Mouse (Mus musculus): Measurements from ENCODE around the gene Dbr1. TPM values are rescaled to one million over a fixed set of nuclear protein-coding genes. Genes with fewer than 3 reads are reported as not detected.

The Dbr1 gene
- 49.7 and 52.6 TPM in 2 replicates for polyA plus RNA-seq (2016; fragmentation: Nextera tagmentation; extraction: Ambion mirVana)

DNA sequence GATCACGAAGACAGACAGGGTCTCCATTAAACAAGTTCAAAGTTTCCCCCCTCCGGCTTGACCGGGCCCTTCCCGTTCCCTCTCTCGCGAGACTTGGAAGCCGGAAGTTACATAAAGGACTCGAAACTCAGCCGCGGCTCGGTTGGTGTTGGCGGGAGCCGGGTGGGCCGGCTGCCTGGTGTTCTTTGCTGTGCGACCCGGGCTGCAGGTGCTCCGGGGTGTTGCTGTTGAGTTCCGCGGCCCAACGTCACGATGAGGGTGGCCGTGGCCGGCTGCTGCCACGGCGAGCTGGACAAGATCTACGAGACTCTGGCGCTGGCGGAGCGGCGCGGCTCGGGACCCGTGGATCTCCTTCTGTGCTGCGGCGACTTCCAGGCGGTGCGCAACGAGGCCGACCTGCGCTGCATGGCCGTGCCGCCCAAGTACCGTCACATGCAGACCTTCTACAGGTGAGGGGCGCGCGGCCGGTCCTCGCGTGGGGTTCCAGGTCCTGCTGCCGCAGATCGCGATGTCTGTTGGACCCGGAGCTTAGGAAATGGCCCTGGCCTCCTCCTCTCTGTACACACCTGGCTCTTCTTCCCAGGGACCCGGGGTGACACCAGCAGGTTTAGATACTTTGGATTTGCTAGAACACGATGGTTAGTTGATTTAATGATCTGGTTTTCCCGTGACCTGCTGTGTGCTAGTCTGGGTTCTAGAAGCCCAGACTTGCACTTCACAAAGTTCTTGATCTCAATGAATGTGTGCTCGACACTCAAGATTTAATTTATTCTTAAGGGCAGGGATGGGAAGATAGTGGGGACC, at the start of gene Dbr1:
Gene Dbr1, plus strand, starts transcription at position 123 of the 804 bp plus-strand sequence.
- peaks cover 30% of the 10 kb centered on the region for H3K36me3 ChIP-seq (replicated peaks)
- peaks cover 12% of the 10 kb centered on the region for H3K4me1 ChIP-seq
- under 1% methylated on average over 57 of the region's 57 CpGs for WGBS
- peak within 1 kb of the TSS; percentile 72 for H3K4me3 ChIP-seq
- H3K27me3 ChIP-seq (ENCODE audit: poor library complexity, severe bottlenecking) = peaks cover 14% of the 10 kb centered on the region
- peak; percentile 90 for DNase-seq (ENCODE audit: extremely low spot score, low spot score)
- peak within 1 kb of the TSS; percentile 94 for H3K27ac ChIP-seq
- no peaks in the 10 kb centered on the region for H3K9me3 ChIP-seq

DNA sequence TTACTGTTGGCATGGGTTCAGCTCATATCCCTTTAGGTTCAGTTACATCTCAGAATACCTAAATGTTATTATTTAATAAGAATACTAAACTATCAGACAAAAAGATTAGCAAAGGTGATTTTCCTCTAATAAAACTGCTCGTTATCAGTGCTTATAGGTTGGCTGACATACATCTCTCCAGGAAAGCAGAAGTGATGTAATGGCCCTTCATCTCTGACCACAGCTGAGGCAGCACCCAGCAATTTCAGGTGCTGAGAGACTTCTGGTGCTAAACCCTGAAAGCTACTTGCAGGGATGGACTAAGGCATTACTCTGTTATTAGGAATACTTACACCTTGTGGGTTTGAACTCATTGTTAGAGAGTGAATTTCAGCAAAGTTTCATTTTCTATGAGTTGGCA, 43.7 kb upstream of the Dbr1 start:
- Histone ChIP-seq H3K4me1 (no peaks in the 10 kb centered on the region), H3K4me3 (no peak overlapping the region), H3K27ac (no peak overlapping the region), H3K9me3 (no peaks in the 10 kb centered on the region), H3K27me3 (ENCODE audit: poor library complexity, severe bottlenecking) (no peaks in the 10 kb centered on the region), H3K36me3 (replicated peaks) (peaks cover 84% of the 10 kb centered on the region)
- 96% methylated on average over 1 of the region's 1 CpGs for WGBS
- DNase-seq (ENCODE audit: extremely low spot score, low spot score) = no peak

DNA sequence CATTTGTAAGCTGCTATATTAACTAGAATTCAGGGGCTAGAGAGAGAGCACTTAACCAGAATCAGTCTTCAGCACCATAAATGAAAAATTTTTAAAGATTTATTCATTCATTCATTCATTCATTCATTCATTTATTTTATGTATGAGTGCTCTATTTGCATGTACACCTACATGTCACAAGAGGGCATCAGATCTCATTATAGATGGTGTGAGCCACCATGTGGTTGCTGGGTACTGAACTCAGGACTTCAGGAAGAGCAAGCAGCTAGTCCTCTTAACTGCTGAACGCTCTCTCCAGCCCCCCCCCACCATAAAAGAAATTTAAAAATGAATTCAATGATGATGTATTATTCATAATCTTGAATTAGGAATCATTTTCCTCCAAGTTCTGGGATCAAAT, 29.3 kb upstream of the Dbr1 start:
- H3K36me3 ChIP-seq (replicated peaks) = peaks cover 13% of the 10 kb centered on the region
- 93% methylated on average over 1 of the region's 1 CpGs for WGBS
- no peaks in the 10 kb centered on the region for H3K9me3 ChIP-seq
- H3K4me1 ChIP-seq = no peaks in the 10 kb centered on the region
- no peak overlapping the region for H3K4me3 ChIP-seq
- no peak for DNase-seq (ENCODE audit: extremely low spot score, low spot score)
- H3K27ac ChIP-seq = no peak overlapping the region
- no peaks in the 10 kb centered on the region for H3K27me3 ChIP-seq (ENCODE audit: poor library complexity, severe bottlenecking)

DNA sequence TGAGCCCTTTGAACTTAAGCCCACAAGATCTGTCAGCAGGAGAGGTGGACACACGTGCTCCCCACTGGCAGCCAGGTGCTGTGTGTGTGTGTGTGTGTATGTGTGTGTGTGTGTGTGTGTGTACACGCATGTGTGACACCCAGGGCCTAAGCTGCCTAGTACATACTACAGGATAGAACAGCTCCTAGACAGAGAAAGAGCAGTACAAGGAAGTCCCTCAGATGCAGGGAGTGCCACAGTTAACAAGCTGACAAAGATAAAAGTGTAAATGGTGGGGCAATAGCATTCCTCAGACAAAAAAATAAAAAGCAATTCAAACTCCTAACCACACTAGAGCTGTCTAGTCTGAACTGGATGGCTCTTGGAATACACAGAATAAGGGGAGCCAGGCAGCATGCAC, 23.5 kb upstream of the Dbr1 start:
- WGBS = 89% methylated on average over 2 of the region's 2 CpGs
- H3K36me3 ChIP-seq (replicated peaks) = peaks cover 13% of the 10 kb centered on the region
- no peak overlapping the region for H3K4me3 ChIP-seq
- no peaks in the 10 kb centered on the region for H3K9me3 ChIP-seq
- no peaks in the 10 kb centered on the region for H3K4me1 ChIP-seq
- no peaks in the 10 kb centered on the region for H3K27me3 ChIP-seq (ENCODE audit: poor library complexity, severe bottlenecking)
- no peak overlapping the region for H3K27ac ChIP-seq
- DNase-seq (ENCODE audit: extremely low spot score, low spot score) = no peak

DNA sequence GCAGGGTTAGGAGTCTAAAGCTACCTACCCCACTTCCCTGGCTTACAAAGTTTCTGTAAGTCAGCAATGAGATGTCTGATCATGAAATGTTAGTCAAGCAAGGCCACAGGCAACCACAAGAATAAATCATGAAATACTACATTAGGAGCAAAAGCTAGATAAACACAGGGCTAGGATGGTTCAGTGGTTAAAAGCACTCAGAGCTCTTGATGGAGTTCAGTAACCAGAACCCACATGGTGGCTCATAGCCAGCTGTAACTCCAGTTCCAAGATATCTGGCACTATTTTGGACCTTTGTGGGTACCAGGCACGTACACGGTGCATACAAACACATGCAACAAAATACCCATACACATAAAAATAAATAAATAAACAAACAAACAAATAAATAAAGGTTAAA, 22.6 kb upstream of the Dbr1 start:
- H3K27ac ChIP-seq = no peak overlapping the region
- 97% methylated on average over 2 of the region's 2 CpGs for WGBS
- H3K4me1 ChIP-seq = no peaks in the 10 kb centered on the region
- no peak overlapping the region for H3K4me3 ChIP-seq
- no peak for DNase-seq (ENCODE audit: extremely low spot score, low spot score)
- no peaks in the 10 kb centered on the region for H3K27me3 ChIP-seq (ENCODE audit: poor library complexity, severe bottlenecking)
- no peaks in the 10 kb centered on the region for H3K9me3 ChIP-seq
- H3K36me3 ChIP-seq (replicated peaks) = peaks cover 13% of the 10 kb centered on the region

DNA sequence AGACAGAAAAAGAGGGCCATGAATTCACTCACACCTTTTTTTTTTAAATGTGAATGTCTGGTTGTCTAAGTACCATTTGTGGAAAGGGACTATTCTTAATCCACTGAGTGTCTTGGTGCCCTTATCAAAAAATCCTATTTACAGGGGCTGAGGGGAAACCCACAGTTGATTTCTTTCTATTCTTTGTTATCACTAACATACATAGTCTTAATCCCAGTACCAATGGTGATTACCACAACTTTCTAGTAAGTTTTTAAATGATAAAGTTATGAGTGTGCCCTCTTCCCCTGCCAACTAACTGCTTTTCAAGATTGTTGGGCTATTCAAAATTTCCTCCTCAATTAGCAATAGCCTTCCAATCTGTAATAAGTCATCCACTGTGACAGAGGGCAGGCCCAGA, 21.5 kb upstream of the Dbr1 start:
- H3K4me3 ChIP-seq = no peak overlapping the region
- H3K36me3 ChIP-seq (replicated peaks) = peaks cover 13% of the 10 kb centered on the region
- no peaks in the 10 kb centered on the region for H3K9me3 ChIP-seq
- no peak overlapping the region for H3K27ac ChIP-seq
- H3K4me1 ChIP-seq = no peaks in the 10 kb centered on the region
- DNase-seq (ENCODE audit: extremely low spot score, low spot score) = no peak
- H3K27me3 ChIP-seq (ENCODE audit: poor library complexity, severe bottlenecking) = no peaks in the 10 kb centered on the region

DNA sequence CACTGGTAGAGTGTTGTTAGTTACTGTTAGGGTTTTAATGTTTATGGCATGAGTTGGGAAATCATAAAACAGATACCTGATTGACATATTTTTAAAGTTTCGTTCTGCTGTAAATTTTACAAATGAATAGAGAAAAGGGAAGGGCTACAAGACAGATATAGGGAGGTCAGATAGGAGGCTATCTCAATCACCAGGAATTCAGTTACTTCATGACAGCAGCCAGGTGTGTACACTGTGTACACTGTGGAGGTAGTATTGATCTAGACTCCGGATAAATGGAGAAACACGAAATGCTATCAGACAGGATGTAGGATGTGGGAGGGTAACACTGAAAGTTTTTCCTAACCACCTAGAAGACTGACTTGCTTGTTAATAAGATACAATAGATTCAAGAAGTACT, 20.3 kb upstream of the Dbr1 start:
- no peak overlapping the region for H3K4me3 ChIP-seq
- H3K9me3 ChIP-seq = no peaks in the 10 kb centered on the region
- H3K36me3 ChIP-seq (replicated peaks) = peaks cover 6% of the 10 kb centered on the region
- H3K27me3 ChIP-seq (ENCODE audit: poor library complexity, severe bottlenecking) = no peaks in the 10 kb centered on the region
- 92% methylated on average over 3 of the region's 3 CpGs for WGBS
- H3K27ac ChIP-seq = no peak overlapping the region
- DNase-seq (ENCODE audit: extremely low spot score, low spot score) = no peak
- H3K4me1 ChIP-seq = no peaks in the 10 kb centered on the region

DNA sequence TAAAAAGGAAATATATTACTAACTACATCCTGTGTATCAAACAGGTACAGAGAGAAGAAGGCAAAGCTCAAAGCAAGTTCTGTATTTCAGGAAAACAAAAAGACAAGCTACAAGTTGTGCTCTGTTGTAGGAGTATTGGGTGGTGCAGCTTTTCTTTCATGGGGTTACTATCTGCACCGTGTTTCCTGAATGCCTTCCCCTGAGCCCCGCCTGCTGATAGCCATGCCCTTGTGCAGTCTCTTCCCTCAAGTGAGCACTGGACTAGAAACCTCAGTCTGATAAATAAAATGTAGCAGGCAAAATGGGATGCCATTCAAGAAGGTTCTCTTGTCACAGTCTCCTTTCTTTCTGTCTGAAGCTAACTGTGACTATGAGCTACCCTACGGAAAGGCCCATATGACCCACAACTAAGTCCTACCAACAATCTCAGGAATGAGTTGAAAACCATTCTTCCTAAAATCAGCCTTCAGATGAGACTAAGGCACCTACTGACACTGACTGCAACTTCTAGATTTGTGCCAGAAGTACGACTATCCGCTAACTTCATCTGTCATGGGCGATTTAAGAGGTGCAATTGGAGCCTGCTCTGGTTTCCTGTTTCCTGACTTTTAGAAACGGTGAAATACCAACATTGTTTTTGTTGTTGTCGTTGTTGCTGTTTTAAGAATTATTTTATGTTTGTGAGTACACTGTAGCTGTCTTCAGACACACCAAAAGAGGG, 17.9 kb upstream of the Dbr1 start:
- Histone ChIP-seq H3K4me1 (no peaks in the 10 kb centered on the region), H3K9me3 (no peaks in the 10 kb centered on the region), H3K27ac (no peak overlapping the region), H3K27me3 (ENCODE audit: poor library complexity, severe bottlenecking) (no peaks in the 10 kb centered on the region), H3K4me3 (no peak overlapping the region), H3K36me3 (replicated peaks) (no peaks in the 10 kb centered on the region)
- WGBS = 93% methylated on average over 8 of the region's 8 CpGs
- no peak for DNase-seq (ENCODE audit: extremely low spot score, low spot score)

DNA sequence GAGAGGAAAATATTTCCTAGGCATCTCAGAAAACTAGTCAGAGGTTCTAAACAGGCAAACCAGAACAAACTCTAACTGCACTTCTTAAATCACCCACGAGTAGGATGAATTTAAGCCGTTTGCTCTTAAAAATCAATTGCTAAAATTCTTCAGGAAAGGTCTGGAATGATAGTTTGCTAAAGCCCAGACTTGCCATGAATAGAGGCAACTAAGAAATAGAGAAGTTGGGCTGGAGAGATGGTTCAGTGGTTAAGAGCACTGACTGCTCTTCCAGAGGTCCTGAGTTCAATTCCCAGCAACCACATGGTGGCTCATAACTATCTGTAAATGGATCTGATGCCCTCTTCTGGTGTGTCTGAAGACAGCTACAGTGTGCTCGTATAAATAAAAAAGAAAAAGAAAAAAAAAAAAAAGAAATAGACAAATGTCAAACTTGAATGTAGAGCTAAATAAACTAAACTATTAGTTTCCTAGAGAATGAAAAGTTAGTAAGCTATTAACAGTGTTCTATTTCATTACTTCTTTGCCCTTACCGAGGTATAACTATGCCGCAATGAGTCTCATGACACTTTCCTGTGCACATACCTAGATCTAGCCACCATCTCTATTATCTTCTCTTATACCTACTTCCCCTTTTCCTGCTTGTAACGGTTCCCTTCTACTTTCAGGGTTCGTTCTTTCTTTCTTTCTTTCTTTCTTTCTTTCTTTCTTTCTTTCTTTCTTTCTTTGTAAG, 16.6 kb upstream of the Dbr1 start:
- no peak for DNase-seq (ENCODE audit: extremely low spot score, low spot score)
- no peak overlapping the region for H3K27ac ChIP-seq
- H3K27me3 ChIP-seq (ENCODE audit: poor library complexity, severe bottlenecking) = no peaks in the 10 kb centered on the region
- H3K4me3 ChIP-seq = no peak overlapping the region
- no peaks in the 10 kb centered on the region for H3K9me3 ChIP-seq
- 93% methylated on average over 7 of the region's 7 CpGs for WGBS
- no peaks in the 10 kb centered on the region for H3K36me3 ChIP-seq (replicated peaks)
- H3K4me1 ChIP-seq = peaks cover 4% of the 10 kb centered on the region; the same call in 1 of the 2 replicates

DNA sequence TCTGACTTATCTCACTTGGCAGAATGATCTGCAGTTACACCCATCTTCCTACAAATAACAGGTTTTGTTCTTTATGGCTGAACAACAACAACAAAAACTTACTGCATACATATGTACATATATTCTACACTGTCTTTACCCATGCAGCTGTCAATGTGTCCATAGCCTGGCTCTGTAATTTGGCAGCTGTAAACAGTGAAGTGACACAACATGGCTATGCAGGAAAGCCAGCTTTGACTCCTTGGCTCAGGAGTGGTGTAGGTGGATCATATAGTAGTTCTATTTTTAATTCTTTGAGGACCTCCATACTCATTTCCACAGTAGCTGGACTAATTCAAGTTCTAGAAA, 16.1 kb upstream of the Dbr1 start:
- Histone ChIP-seq H3K27me3 (ENCODE audit: poor library complexity, severe bottlenecking) (no peaks in the 10 kb centered on the region), H3K4me3 (no peak overlapping the region), H3K9me3 (no peaks in the 10 kb centered on the region), H3K27ac (no peak overlapping the region), H3K4me1 (peaks cover 4% of the 10 kb centered on the region; the same call in 1 of the 2 replicates), H3K36me3 (replicated peaks) (no peaks in the 10 kb centered on the region)
- DNase-seq (ENCODE audit: extremely low spot score, low spot score) = no peak

DNA sequence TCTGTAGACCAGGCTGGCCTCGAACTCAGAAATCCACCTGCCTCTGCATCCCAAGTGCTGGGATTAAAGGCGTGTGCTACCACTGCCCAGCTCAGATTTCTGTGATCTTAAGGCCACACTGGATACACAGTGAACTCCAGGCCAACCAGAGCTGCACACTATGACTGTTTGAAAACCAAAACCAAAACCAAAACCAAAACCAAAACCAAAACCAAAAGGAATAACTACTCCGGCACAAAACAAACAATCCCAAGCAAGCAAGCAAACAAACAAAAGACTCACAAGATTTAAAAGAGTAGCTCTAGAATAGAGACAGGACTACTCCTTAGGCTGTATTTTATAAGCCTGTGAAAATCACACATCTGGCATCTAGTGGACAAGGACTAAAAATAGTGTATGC, 15.2 kb upstream of the Dbr1 start:
- 92% methylated on average over 3 of the region's 3 CpGs for WGBS
- no peak overlapping the region for H3K27ac ChIP-seq
- H3K9me3 ChIP-seq = no peaks in the 10 kb centered on the region
- DNase-seq (ENCODE audit: extremely low spot score, low spot score) = no peak
- peaks cover 4% of the 10 kb centered on the region; the same call in 1 of the 2 replicates for H3K4me1 ChIP-seq
- H3K27me3 ChIP-seq (ENCODE audit: poor library complexity, severe bottlenecking) = no peaks in the 10 kb centered on the region
- no peak overlapping the region for H3K4me3 ChIP-seq
- no peaks in the 10 kb centered on the region for H3K36me3 ChIP-seq (replicated peaks)

DNA sequence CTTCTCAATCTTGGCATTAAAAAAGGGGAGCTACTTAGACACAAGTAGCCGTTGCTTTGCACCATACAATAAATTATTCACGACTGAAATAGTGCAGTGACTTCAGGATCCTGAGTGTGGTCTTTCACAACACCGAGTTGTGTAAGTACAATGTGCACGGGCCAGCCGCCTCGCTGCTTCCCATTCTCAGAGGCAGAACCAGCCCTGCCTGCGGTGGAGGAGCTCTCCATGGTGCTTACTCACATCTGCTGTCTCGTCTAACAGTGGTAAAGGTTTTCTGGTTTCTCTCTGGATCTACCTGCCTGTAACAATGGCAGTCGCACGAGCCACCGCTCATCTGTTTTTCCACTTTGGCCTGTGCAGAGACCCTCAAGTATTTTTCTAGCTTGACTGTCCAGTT, 11.9 kb upstream of the Dbr1 start:
- Histone ChIP-seq H3K4me1 (peaks cover 15% of the 10 kb centered on the region), H3K27me3 (ENCODE audit: poor library complexity, severe bottlenecking) (no peaks in the 10 kb centered on the region), H3K4me3 (no peak overlapping the region), H3K9me3 (no peaks in the 10 kb centered on the region), H3K36me3 (replicated peaks) (no peaks in the 10 kb centered on the region), H3K27ac (no peak overlapping the region)
- DNase-seq (ENCODE audit: extremely low spot score, low spot score) = peak; percentile 40
- WGBS = 34% methylated on average over 11 of the region's 11 CpGs

DNA sequence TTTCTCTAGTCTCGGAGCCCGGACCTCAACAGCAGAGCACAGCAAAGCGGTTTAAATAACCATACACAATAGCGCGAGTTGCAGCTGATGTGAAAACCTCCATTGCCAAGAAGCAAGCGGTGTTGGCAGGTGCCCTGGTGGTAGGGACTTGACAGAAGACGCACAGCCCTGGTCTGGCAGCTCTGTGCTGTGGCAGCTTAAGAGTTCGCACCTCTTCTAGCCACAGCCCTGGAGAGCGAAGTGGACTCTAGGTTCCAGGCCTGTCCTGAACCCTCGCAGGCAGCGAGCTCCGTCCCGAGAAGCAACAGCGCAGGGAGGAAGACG, 7.6 kb upstream of the Dbr1 start:
- Histone ChIP-seq H3K4me1 (peaks cover 23% of the 10 kb centered on the region), H3K36me3 (replicated peaks) (no peaks in the 10 kb centered on the region), H3K4me3 (peak overlapping the region; percentile 99), H3K27ac (peak overlapping the region; percentile 100), H3K27me3 (ENCODE audit: poor library complexity, severe bottlenecking) (peaks cover 9% of the 10 kb centered on the region), H3K9me3 (no peaks in the 10 kb centered on the region)
- WGBS = 3% methylated on average over 15 of the region's 15 CpGs
- DNase-seq (ENCODE audit: extremely low spot score, low spot score) = no peak
